Mouse (Mus musculus) heart, postnatal 0 days (tissue): ENCODE measurements around the gene Klf3.

Experiments
- CTCF ChIP-seq: IDR thresholded peaks from 2 replicates; pipeline ENCODE4 v1.5.1; 2016; ENCODE audit warnings: antibody characterized with exemption, control low read depth, low read depth
- EP300 ChIP-seq: IDR thresholded peaks from 2 replicates; pipeline ENCODE4 v1.6.1; 2016; ENCODE audit warnings: antibody characterized with exemption, low read depth

DNA sequence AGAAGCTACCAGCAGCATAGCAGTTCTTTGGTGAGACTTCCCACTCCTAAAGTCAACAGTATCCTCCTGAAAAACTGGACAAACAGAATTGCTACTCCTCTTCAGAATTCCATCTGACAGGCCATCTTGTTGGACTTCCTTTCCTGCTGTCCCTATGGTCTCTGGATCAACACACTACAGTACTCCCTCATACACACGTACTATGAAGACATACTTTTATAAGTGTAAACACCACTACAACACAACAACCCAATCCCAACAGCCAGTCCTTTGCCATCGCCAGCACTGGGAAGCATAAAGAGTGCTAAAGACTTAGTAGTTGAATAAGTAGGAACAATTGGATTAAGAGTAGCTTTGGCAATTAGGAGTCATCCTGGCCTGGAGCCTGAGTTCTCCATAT lies 36.6 kb upstream of the Klf3 start:
- TF ChIP-seq CTCF (no peak), EP300 (no peak)
